Mouse (Mus musculus) kidney, adult 10 weeks (tissue): ENCODE measurements around the gene 4921507P07Rik. TPM values are rescaled to one million over a fixed set of nuclear protein-coding genes. Genes with fewer than 3 reads are reported as not detected.

Experiments used
- polyA plus RNA-seq: library from polyadenylated mRNA; stranded (reverse); fragments of 350-450 nt; fragmentation: Illumina TruSeq; extraction: RNeasy Lipid Tissue Mini Kit (QIAGEN cat#74804); gene quantifications from one replicate; pipeline ENCODE4 v1.2.3, GENCODE M21; 2014; ENCODE audit warnings: low read depth, low replicate concordance

4921507P07Rik gene
- polyA plus RNA-seq, result 2.4 TPM

GRCm38 (mm10) chr6:50596301-50597211 is at the start of gene 4921507P07Rik:
TSS of gene 4921507P07Rik (minus strand) at chr6:50596632.

GRCm38 (mm10) chr6:50566141-50566996 is 30.1 kb downstream of the 4921507P07Rik start, which contains the start of gene Cycs:
TSS of gene Cycs (minus strand) at chr6:50566538.

Other genes starting within 250 kb of the 4921507P07Rik start
- gene Osbpl3, start 140.4 kb downstream of the 4921507P07Rik start, polyA plus RNA-seq, result 49.0 TPM
- gene Cycs, start 30.1 kb downstream of the 4921507P07Rik start, polyA plus RNA-seq, result 445 TPM
- not detected for gene Npvf, start 57.8 kb upstream of the 4921507P07Rik start, polyA plus RNA-seq